Mouse (Mus musculus) gastrocnemius, postnatal 10 days (tissue): ENCODE data around the gene Olfr741. TPM values are rescaled to one million over a fixed set of nuclear protein-coding genes. Genes with fewer than 3 reads are reported as not detected.

ENCODE experiments used
- DNase-seq: peaks from one replicate; pipeline ENCODE4 v3.0.0; 2021; ENCODE audit warnings: mixed read lengths
- long read RNA-seq, 2 experiments: library from polyadenylated mRNA; stranded (forward); transcript quantifications; one replicate each; pipeline ENCODE4 v2.0.0; 2021
- total RNA-seq, 2 experiments: library from RNA; stranded (reverse); gene quantifications; 2 replicates each; pipeline ENCODE4 v1.2.3; 2021

The Olfr741 gene
- not detected for total RNA-seq
- long read RNA-seq, experiment 1: 0 reads
- long read RNA-seq, experiment 2: 0 reads

DNA sequence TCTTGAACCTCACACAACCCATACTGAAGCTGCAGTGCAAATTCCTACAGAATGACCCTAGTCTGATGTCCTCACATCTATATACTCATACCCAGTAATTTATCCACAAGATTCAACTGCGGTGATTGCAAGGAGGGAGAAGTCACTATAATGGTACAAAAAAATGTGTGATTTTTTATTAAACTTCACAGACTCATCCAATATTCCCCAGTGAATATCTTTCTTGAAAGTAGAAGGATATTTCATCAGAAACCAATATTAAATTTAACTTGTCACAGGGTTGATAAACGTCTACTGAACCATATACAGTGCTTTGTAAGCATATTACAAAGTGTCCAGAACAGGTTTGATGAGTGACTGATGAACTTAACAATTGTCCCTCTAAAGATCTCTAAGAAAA lies at the start of gene Olfr741:
Gene Olfr741, plus strand, starts transcription at position 301 of the 400 bp plus-strand sequence.
- DNase-seq: no peak

- no peak for DNase-seq
Measured at GRCm38 (mm10) chr14:50445245-50445644, 27.3 kb upstream of the Olfr741 start, which contains the start of gene Olfr740. Gene Olfr740, plus strand, starts transcription at chr14:50445545.

DNA sequence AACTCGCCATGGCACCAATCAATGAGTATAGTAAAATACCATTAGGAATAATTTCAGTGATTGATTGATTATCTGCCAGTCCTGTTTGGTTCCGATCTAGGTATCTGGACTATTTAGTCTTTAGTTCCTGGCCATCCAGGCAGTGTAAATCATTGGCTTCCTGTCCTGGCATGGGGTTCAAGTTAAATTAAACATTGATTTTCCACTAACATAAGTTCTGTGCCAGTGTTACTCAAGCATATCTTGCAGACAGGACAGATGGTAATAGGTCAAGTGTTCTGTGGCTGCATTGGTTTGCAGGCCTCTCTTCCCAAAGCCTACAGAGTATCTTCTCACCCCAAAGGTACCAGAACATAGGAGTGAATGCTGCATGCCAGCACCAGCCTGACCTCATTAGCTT lies 5.9 kb downstream of the Olfr741 start:
- DNase-seq: no peak

DNA sequence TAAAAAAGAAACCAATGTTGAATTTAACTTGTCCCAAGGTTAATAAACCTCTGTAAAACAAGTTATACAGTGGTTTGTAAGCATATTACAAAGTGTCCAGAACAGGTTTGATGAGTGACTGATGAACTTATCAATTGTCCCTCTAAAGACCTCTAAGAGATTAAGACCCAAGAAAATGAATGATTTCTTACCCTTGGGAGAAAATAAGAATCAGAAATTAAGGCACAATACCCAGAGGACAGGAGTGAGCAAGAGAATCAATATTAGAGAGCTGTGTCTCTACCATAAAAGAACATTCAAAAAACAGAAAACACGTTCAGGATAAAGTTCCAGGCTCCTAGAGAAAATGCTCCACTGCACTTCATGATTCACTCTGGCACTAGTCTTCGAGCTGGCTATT lies 30.8 kb downstream of the Olfr741 start, which contains the start of gene Olfr742:
Gene Olfr742, plus strand, starts transcription at position 301 of the 400 bp plus-strand sequence.
- DNase-seq: no peak

DNA sequence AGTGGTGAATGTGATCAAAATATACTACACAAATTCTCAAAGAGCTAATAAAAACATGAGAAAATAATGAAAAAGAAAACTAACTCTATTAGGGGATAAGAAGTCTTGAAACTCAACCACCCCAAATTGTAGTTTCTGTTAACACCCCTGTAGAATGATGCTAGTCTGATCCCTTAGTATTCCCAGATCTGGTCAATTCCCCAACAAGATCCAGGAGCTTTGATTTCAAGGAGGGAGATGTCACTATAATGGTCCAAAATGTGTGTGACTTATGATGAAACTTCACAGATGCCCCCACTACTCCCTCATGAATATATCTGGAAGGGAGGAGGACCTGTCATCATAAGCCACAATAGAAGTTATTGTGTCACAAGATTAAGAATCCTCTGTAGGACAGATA lies 49.0 kb downstream of the Olfr741 start, which contains the start of gene Olfr743:
Gene Olfr743, plus strand, starts transcription at position 301 of the 400 bp plus-strand sequence.
- no peak for DNase-seq

Other genes starting within 250 kb of the Olfr741 start
- not detected for gene Olfr731, start 230.9 kb upstream of the Olfr741 start, total RNA-seq
- gene Olfr732, start 188.5 kb upstream of the Olfr741 start, total RNA-seq: not detected
- not detected for gene Olfr733, start 171.2 kb upstream of the Olfr741 start, total RNA-seq
- not detected for gene Olfr734, start 146.0 kb upstream of the Olfr741 start, total RNA-seq
- gene Olfr735, start 123.9 kb upstream of the Olfr741 start, total RNA-seq: not detected
- gene Tlr11, start 114.8 kb upstream of the Olfr741 start, total RNA-seq: not detected
- not detected for gene Olfr736, start 91.6 kb upstream of the Olfr741 start, total RNA-seq
- not detected for gene Olfr738, start 65.2 kb upstream of the Olfr741 start, total RNA-seq
- gene Olfr739, start 54.1 kb upstream of the Olfr741 start, total RNA-seq: not detected
- not detected for gene Olfr740, start 27.2 kb upstream of the Olfr741 start, total RNA-seq
- not detected for gene Olfr742, start 30.9 kb downstream of the Olfr741 start, total RNA-seq
- not detected for gene Olfr743, start 49.1 kb downstream of the Olfr741 start, total RNA-seq
- not detected for gene Olfr744, start 142.1 kb downstream of the Olfr741 start, total RNA-seq
- gene Olfr745, start 166.7 kb downstream of the Olfr741 start, total RNA-seq: not detected
- gene Olfr746, start 174.3 kb downstream of the Olfr741 start, total RNA-seq: not detected
- gene Olfr747, start 220.5 kb downstream of the Olfr741 start, total RNA-seq: not detected
- gene Olfr748, start 234.6 kb downstream of the Olfr741 start, total RNA-seq: not detected